Mouse (Mus musculus) intestine, embryonic 14.5 days (tissue): ENCODE data around the gene Grb10. TPM values are rescaled to one million over a fixed set of nuclear protein-coding genes. Genes with fewer than 3 reads are reported as not detected.

Experiments used
- ATAC-seq: fragments of 200-750 bp; cut with Nextera tagmentation; replicated peaks from 2 replicates; pipeline ENCODE4 v1.8.0; 2017; ENCODE audit warnings: low read depth, moderate number of reproducible peaks, moderate TSS enrichment, moderate library complexity; ENCODE audit not compliant: low FRiP score, low TSS enrichment
- DNase-seq: peaks from one replicate; pipeline ENCODE4 v3.0.0-alpha.2; 2018; ENCODE audit warnings: low spot score
- H3K27ac ChIP-seq: fragments of 300-500 bp; sonication (generic); 2 replicates; pipeline ENCODE4 v1.5.1; 2014; ENCODE audit warnings: low read depth, mild to moderate bottlenecking, control low read depth
- H3K27me3 ChIP-seq: fragments of 300-500 bp; sonication (generic); replicated peaks from 2 replicates; pipeline ENCODE4 v1.6.1; 2014; ENCODE audit warnings: low read length, control low read depth; ENCODE audit not compliant: control insufficient read depth, insufficient read depth
- H3K36me3 ChIP-seq: fragments of 300-500 bp; sonication (generic); 2 replicates; pipeline ENCODE4 v1.6.1; 2014; ENCODE audit warnings: low read length, control low read depth; ENCODE audit not compliant: control insufficient read depth, insufficient read depth
- H3K4me1 ChIP-seq: fragments of 300-500 bp; sonication (generic); replicated peaks from 2 replicates; pipeline ENCODE4 v1.6.1; 2014; ENCODE audit warnings: low read length, control low read depth, mixed read lengths; ENCODE audit not compliant: control insufficient read depth, insufficient read depth
- H3K4me2 ChIP-seq: fragments of 300-500 bp; sonication (generic); 2 replicates; pipeline ENCODE4 v1.6.1; 2014; ENCODE audit warnings: low read length
- H3K4me3 ChIP-seq: fragments of 300-500 bp; sonication (generic); 2 replicates; pipeline ENCODE4 v1.5.1; 2014; ENCODE audit warnings: low read depth, low read length, control low read depth, mixed read lengths
- H3K9ac ChIP-seq: fragments of 300-500 bp; sonication (generic); 2 replicates; pipeline ENCODE4 v1.6.1; 2014; ENCODE audit warnings: mild to moderate bottlenecking, low read length
- H3K9me3 ChIP-seq: fragments of 300-500 bp; sonication (generic); 2 replicates; pipeline ENCODE4 v1.6.1; 2016; ENCODE audit warnings: low read length, control low read depth; ENCODE audit not compliant: control insufficient read depth
- WGBS: fragments of 180-500 bp; shearing (Covaris S2); extraction: QIAGEN DNeasy Blood & Tissue Kit; methylation state at CpG from one replicate; pipeline ENCODE4 v1.1.7; 2014; 5-methylcytosine and 5-hydroxymethylcytosine counted together
- polyA plus RNA-seq: library from polyadenylated mRNA; unstranded; fragments of >200 nt; fragmentation: Nextera tagmentation; extraction: Ambion mirVana; gene quantifications from 2 replicates; pipeline ENCODE4 v1.2.1, GENCODE M21; 2014

Gene Grb10
- polyA plus RNA-seq, 1 experiment from 2014 or later, result 233 TPM

DNA sequence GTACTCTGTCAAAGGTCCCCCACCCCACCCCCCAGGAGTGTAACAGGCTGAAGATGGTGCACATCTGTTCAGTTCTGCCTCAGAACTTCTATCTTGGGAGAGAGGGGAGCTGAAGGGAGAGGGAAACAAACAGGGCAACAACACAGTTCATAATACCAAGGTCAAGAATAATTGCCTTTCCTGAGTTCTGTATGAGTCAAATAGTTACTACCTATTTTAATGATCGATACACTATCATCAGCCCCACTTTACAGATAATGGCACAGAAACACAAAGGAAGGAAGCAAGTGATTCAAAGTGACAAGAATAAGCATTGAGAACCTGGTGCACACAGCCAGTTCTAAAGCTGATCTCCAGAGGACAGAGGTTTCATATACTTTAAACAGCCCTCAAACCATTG lies 99.9 kb downstream of the Grb10 start:
- no peaks in the 10 kb centered on the region for H3K9me3 ChIP-seq
- no peak overlapping the region for H3K4me2 ChIP-seq
- no peak overlapping the region for H3K27ac ChIP-seq
- H3K4me3 ChIP-seq, result no peak overlapping the region
- H3K9ac ChIP-seq, result no peak overlapping the region
- H3K27me3 ChIP-seq, result no peaks in the 10 kb centered on the region
- DNase-seq (no peak), ATAC-seq (no peak)
- peaks cover 91% of the 10 kb centered on the region for H3K36me3 ChIP-seq
- H3K4me1 ChIP-seq, result peaks cover 7% of the 10 kb centered on the region; the same call in 1 of the 2 replicates
- WGBS, result 100% methylated on average over 1 of the region's 1 CpGs

DNA sequence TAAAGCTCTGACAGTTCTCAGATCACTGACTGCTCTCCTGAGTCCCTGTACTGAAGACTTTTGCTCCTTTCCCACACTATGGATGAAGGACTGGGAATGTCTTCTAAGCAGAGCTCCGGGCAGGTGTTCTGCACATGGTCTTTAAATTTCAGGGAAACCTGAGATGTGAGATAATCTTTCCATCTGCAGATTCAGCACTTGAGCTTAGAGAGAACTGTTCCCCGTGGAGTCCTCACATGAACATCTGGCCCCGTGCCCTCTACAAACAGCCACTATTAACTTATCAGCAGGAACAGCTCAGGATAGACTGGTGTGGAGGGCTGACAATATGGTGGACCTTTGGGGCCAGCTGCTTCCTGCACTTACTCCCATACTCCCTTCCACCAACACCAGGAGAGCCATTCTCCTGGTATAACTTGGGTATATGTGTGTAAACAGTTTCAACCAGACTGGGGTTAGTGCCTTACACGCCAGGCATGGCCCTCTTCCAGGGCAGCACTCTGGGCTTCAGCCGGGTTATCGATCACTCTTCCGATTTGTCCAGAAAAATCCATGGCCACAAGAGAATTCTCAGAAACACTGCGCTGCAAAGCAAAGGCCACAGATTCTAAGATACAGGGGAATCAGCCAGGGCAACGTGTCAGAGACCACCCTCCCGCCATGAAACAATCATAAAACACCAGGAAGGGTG lies 101.0 kb downstream of the Grb10 start:
- H3K9ac ChIP-seq, result no peak overlapping the region
- no peak for ATAC-seq
- no peaks in the 10 kb centered on the region for H3K27me3 ChIP-seq
- H3K27ac ChIP-seq, result no peak overlapping the region
- WGBS, result 85% methylated on average over 10 of the region's 10 CpGs
- peaks cover 91% of the 10 kb centered on the region for H3K36me3 ChIP-seq
- H3K4me3 ChIP-seq, result no peak overlapping the region
- H3K9me3 ChIP-seq, result no peaks in the 10 kb centered on the region
- no peak for DNase-seq
- peaks cover 4% of the 10 kb centered on the region; the same call in 1 of the 2 replicates for H3K4me1 ChIP-seq
- no peak overlapping the region for H3K4me2 ChIP-seq

DNA sequence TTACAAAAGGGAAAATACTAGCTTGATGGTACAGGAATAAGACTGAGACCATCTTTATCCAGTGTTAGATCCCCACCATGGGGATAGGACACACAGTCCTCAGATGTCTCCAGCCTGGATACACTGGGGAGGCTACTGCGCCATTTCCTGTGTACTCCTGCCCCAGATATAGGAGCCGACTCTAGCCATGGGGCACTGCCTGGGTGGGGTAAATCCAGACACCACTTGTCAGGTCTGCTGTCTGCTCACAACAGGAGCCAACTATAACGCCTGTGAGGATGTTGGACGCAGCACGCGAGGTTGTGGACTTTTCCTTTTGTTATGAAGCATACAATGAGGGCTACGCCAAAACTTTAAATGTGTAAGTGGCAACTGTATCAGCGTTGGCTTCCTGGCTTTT lies 103.7 kb downstream of the Grb10 start:
- Histone ChIP-seq H3K36me3 (peaks cover 93% of the 10 kb centered on the region), H3K4me1 (no peaks in the 10 kb centered on the region; the same call in 1 of the 2 replicates), H3K9me3 (no peaks in the 10 kb centered on the region), H3K4me3 (no peak overlapping the region), H3K4me2 (no peak overlapping the region), H3K27ac (no peak overlapping the region), H3K27me3 (no peaks in the 10 kb centered on the region), H3K9ac (no peak overlapping the region)
- 79% methylated on average over 8 of the region's 8 CpGs for whole genome bisulfite sequencing
- DNase-seq, result no peak
- no peak for ATAC-seq

DNA sequence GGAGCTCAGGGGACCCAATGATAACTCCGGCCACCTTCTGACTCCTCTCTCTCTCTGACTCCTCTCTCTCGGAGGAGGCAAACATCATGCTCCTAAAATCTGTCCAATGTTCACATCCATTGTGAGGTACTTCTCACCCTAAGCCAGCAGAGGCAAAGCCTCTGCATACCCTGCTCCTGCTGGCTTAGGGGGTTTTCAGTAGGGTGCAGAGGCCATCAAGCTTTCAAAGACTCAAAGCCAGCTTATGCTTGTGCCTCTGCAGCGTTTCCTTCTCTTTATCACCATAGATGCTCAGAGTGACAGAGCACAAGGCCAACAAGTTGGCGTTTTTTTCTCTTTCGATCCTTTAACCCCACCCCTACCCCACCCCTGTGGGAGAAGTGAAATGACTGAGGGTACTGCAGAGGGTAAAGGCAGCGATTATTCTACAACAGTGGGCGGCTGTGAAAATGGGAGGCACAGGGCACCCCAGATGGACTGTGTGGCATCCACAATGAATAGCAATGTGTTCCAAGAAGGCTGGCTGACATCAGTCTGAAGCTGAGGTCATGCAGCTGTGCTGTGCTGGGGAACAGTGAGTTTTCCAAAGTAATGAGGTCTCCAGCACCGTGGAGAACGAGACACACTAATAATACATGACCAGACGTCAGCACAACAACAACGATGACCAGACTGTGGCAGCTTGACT lies 106.2 kb downstream of the Grb10 start:
- Histone ChIP-seq H3K4me2 (no peak overlapping the region), H3K9me3 (no peaks in the 10 kb centered on the region), H3K4me1 (no peaks in the 10 kb centered on the region; the same call in 1 of the 2 replicates), H3K27ac (0 out of 2 replicates have a peak overlapping the region, but pooled peaks have one; percentile 2), H3K9ac (no peak overlapping the region), H3K27me3 (no peaks in the 10 kb centered on the region), H3K36me3 (peaks cover 76% of the 10 kb centered on the region), H3K4me3 (no peak overlapping the region)
- WGBS, result 71% methylated on average over 11 of the region's 11 CpGs
- no peak for ATAC-seq
- DNase-seq, result peak; percentile 51

DNA sequence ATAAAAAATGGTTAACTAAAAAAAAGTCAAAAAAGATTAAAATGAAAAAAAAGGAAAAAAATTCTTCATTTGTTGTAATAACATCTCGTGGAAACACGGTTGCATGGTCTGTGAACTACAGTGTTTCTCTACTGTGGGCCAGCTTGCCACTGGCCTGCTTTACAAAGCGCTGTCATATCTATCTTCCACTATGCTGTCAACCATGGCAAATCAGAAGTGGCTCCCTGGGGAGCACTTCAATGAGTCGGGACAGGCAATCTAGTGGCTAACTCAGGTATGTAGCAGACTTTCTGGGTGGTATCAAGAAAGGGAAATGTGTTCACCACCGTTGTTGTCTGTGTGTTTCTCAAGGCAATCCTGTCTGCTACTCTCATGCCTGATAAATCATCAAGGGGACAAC lies 106.8 kb downstream of the Grb10 start:
- Histone ChIP-seq H3K9ac (no peak overlapping the region), H3K27me3 (no peaks in the 10 kb centered on the region), H3K4me3 (no peak overlapping the region), H3K36me3 (peaks cover 71% of the 10 kb centered on the region), H3K4me2 (no peak overlapping the region), H3K4me1 (no peaks in the 10 kb centered on the region; the same call in 1 of the 2 replicates), H3K27ac (no peak overlapping the region), H3K9me3 (no peaks in the 10 kb centered on the region)
- WGBS, result 76% methylated on average over 5 of the region's 5 CpGs
- no peak for DNase-seq
- no peak for ATAC-seq

DNA sequence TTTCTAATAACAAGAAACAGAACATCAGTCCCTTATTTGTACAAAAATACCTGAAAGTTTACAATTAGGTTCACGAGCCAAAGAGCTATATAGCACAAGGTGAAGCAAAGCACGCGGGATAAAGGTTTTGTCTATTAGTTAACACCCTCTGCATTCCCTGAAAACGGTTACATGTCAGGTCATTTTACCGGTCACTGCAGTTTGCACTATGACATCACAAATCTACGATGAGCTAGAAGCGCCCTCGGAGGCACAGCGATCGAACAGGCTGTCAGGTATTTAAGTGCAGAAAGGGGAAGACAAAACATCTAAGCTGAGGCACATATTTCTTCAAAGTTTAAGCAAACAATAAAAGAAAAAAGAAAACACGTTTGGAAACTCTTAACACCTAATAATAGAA lies 108.0 kb downstream of the Grb10 start:
- Histone ChIP-seq H3K27ac (no peak overlapping the region), H3K4me2 (no peak overlapping the region), H3K4me1 (no peaks in the 10 kb centered on the region; the same call in 1 of the 2 replicates), H3K4me3 (no peak overlapping the region), H3K9ac (no peak overlapping the region), H3K27me3 (no peaks in the 10 kb centered on the region), H3K9me3 (no peaks in the 10 kb centered on the region), H3K36me3 (peaks cover 60% of the 10 kb centered on the region)
- WGBS, result 89% methylated on average over 11 of the region's 11 CpGs
- DNase-seq (no peak), ATAC-seq (no peak)

DNA sequence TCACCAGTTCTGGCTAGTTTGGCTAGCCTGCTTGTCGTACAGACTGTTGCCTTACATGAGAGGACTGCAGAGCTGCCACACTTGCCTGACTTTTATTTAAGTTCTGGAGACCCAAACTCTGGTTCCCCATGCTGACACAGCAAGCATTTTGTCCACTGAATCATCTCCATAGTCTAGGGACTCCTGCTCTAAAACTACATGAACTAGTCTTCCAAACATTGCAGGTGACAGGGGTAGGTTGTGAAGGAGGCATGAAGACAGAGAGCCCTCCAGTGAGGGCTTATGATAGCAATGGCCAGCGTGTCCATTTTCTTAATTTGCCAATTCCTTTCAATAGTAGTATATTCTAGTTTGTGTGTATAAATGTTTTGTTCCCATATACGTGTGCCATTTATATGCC lies 109.4 kb downstream of the Grb10 start:
- ATAC-seq (no peak), DNase-seq (no peak)
- H3K9me3 ChIP-seq, result no peaks in the 10 kb centered on the region
- H3K27ac ChIP-seq, result no peak overlapping the region
- no peaks in the 10 kb centered on the region for H3K27me3 ChIP-seq
- WGBS, result 88% methylated on average over 3 of the region's 3 CpGs
- H3K36me3 ChIP-seq, result peaks cover 47% of the 10 kb centered on the region
- no peak overlapping the region for H3K9ac ChIP-seq
- no peak overlapping the region for H3K4me2 ChIP-seq
- no peaks in the 10 kb centered on the region; the same call in 1 of the 2 replicates for H3K4me1 ChIP-seq
- H3K4me3 ChIP-seq, result no peak overlapping the region

DNA sequence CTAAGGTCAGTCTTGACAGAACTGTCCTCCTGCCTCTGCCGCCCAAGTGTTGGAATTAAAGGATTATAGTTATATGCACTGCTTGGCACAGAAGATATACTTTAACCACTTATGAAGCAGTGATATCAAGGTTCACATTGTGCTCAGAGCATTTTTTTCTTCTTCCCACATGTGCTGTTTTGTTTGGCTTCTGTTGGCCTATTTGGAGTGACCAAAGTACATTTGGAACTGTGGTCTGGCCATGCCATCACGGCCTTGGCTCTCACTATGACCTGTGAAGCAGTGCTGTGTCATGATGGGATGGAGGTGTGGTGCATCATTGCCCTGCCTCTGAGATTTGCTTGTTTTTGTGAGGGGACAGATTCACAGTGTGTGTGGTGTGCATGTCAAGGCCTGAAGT lies 109.9 kb downstream of the Grb10 start:
- H3K4me3 ChIP-seq, result no peak overlapping the region
- peaks cover 43% of the 10 kb centered on the region for H3K36me3 ChIP-seq
- H3K4me1 ChIP-seq, result no peaks in the 10 kb centered on the region; the same call in 1 of the 2 replicates
- WGBS, result 93% methylated on average over 2 of the region's 2 CpGs
- H3K27me3 ChIP-seq, result no peaks in the 10 kb centered on the region
- DNase-seq (no peak), ATAC-seq (no peak)
- H3K9ac ChIP-seq, result no peak overlapping the region
- no peak overlapping the region for H3K4me2 ChIP-seq
- no peaks in the 10 kb centered on the region for H3K9me3 ChIP-seq
- no peak overlapping the region for H3K27ac ChIP-seq
